Mouse (Mus musculus): ENCODE measurements around the gene Tuba3a. TPM values are rescaled to one million over a fixed set of nuclear protein-coding genes. Genes with fewer than 3 reads are reported as not detected.

Gene Tuba3a
- 1 to 10 TPM in 1 of 2 experiments, under 1 TPM in 1; 0.61 to 2.1 TPM for polyA plus RNA-seq (2017; shearing (Covaris generic))

DNA sequence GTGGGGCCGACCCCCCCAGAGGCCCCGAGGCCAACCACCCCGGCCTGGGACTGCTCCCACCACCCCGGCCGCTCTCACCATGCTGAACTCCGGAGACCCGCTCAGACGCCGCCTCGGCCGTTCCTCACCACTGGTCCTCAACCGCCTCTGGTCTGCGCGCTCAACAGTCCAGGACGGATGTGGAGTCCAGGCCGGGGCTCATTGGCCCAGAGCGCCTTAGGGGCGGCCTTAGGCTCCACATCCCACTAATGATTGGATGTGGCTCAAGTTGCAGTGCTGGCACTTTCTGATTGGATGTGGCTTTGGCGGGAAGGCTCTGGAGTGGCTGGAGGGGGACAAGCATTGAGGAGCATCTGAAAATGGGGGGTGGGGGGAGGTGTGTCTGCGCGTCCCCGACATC is at the start of gene Tuba3a:
TSS of gene Tuba3a (minus strand) at position 153 of the 400 bp plus-strand sequence.

DNA sequence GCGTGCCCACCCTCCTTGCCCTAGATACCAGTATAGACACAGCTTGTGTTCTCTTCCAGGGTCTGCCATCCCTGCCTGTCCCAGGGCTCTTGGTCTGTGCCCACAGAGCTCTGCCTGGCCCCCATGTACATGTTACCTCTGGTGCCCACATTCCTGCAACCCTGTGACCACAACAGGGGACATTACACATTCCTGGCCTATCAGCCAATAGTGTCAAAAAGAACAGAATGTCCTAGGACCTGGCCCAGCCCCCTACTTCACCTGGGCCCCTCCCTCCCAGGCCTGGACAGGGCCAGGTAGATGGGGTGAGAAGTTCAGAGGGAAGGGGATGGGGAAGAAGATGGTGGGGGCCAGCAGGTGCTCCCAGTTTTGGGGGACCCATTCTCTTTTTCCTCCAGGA is 34.5 kb upstream of the Tuba3a start, which contains the start of gene Scnn1a:
TSS of gene Scnn1a (plus strand) at position 337 of the 400 bp plus-strand sequence.

DNA sequence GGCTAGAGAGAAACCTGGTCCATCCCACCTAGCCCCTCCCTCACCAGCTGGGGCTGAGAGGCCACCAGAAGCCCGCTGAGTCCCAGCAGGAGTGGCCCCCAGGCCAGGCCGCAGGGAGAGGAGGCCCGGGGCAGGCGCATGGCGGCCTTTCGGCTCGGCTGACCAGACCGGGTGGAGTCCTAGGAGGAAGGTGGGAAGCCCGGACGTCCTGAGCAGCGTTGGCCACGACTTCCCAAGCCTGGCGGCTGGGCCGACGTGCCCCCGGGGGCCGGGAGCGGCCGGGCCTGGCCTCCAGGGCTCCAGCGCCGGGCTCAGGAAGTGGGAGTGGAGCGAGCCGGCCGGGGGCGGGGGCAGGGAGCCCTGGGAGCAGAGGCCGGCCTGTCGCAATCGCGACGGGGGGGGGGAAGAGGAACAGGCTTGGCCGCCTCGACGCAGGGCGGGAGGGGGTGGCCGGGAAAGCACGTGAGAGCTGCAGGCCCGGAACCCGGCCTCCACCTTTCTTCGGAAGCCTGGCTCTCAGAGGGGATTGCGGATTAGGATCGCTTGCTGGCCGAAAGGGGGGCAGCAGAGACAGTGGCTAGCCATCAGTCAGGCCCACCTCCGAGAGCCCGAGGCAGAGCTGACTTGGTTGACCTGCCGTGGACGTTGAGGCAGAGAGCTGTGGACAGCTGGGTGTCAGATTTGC is 27.8 kb upstream of the Tuba3a start, which contains the start of gene Ltbr:
TSS of gene Ltbr (minus strand) at position 340 of the 685 bp plus-strand sequence.

DNA sequence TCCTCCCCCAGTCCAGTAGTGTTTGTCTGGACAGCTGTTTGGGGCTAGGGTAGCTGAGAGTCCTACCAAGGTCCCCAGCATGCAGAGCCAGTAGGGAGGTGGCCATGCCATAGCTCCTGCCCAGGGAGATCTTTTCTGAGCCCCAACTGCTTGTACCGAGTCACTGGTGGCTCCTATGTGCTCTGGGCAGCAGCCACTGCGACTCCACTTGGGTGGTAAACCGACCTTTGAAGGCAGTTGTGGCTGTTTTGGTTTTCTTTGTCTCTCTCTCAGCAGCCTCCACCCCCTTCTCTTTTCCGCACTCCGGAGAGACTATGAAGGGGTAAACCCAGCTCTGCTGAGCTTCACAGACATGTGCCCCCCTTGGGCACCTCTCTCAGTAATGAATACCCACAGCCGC is 49.1 kb downstream of the Tuba3a start, which contains the start of gene Cd27:
TSS of gene Cd27 (minus strand) at position 229 of the 400 bp plus-strand sequence.

DNA sequence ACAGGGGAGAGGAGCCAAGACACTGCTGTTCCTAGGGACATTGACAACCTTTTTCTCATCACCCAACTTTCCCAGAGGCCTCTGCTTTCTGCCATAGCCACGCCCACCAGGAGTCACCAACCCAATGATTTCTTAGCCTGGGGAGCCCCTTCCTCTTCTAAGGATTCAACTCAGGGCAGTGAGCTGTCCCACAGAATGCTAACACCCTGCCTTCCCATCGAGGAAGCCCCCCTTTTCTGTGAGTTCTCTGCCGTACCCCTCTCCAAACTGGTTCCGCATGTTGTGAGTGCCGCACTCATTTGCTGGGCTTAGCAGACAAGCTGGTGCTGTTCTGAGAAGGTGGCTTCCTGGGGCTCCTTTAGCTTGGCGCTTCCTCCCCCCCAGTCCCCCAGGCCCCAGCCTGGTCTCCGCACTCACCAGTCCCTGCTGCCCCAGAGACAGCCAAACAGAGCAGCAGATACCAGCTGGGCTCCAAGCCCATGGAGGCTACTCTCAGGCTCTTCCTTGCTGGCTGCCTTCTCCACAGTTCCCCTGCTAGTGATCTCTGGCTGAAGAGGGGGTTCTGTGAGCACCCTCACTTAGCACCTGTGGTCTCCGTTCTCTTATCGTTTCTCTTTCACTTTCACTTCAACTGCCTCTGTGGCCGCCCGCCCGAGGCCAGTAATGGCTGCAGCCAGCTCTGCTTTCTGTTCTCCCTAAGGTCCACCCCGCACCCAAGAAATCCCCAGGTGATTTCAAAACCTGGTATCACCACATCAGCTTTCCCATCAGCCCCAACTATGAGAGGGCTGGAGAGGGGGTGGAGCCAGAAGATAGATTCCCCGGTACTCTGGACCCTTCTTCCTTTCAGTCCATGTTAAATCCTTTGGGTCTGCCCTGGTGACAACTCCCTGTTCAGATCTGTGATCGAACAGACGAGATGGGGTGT is 54.5 kb downstream of the Tuba3a start, which contains the start of gene Tapbpl:
TSS of gene Tapbpl (minus strand) at position 744 of the 928 bp plus-strand sequence.

Other genes with a start within 250 kb of the Tuba3a start
- gene Ing4, start 246.3 kb downstream of the Tuba3a start, polyA plus RNA-seq (2017; shearing (Covaris generic)), result 10 to 100 TPM; 85.4 to 87.6 TPM
- gene Acrbp, start 236.4 kb downstream of the Tuba3a start, polyA plus RNA-seq (2017; shearing (Covaris generic)), result 10 to 100 TPM; 20.3 to 33.0 TPM
- 10 to 100 TPM; 19.2 to 25.7 TPM for gene Lpar5, start 218.1 kb downstream of the Tuba3a start, polyA plus RNA-seq (2017; shearing (Covaris generic))
- gene Chd4, start 190.1 kb downstream of the Tuba3a start, polyA plus RNA-seq (2017; shearing (Covaris generic)), result 10 to 100 TPM; 50.7 to 54.2 TPM
- 10 to 100 TPM; 44.4 to 53.1 TPM for gene Nop2, start 154.1 kb downstream of the Tuba3a start, polyA plus RNA-seq (2017; shearing (Covaris generic))
- 10 to 100 TPM; 30.3 to 30.4 TPM for gene Iffo1, start 140.8 kb downstream of the Tuba3a start, polyA plus RNA-seq (2017; shearing (Covaris generic))
- gene Gapdh, start 119.6 kb downstream of the Tuba3a start, polyA plus RNA-seq (2017; shearing (Covaris generic)), result 100 to 1,000 TPM; 230 to 258 TPM
- 10 to 100 TPM; 22.3 to 23.4 TPM for gene Ncapd2, start 94.3 kb downstream of the Tuba3a start, polyA plus RNA-seq (2017; shearing (Covaris generic))
- 10 to 100 TPM; 77.6 to 84.4 TPM for gene Mrpl51, start 94.2 kb downstream of the Tuba3a start, polyA plus RNA-seq (2017; shearing (Covaris generic))
- gene Vamp1, start 70.5 kb downstream of the Tuba3a start, polyA plus RNA-seq (2017; shearing (Covaris generic)), result 10 to 100 TPM; 43.8 TPM
- gene Tapbpl, start 54.2 kb downstream of the Tuba3a start, polyA plus RNA-seq (2017; shearing (Covaris generic)), result 100 to 1,000 TPM in 1 of 2 experiments, 10 to 100 TPM in 1; 98.8 to 118 TPM
- 100 to 1,000 TPM; 493 to 591 TPM for gene Cd27, start 49.0 kb downstream of the Tuba3a start, polyA plus RNA-seq (2017; shearing (Covaris generic))
- gene Ltbr, start 27.8 kb upstream of the Tuba3a start, polyA plus RNA-seq (2017; shearing (Covaris generic)), result 1 to 10 TPM in 1 of 2 experiments, not detected in 1; 1.0 TPM
- gene Scnn1a, start 34.6 kb upstream of the Tuba3a start, polyA plus RNA-seq (2017; shearing (Covaris generic)), result under 1 TPM; 0.19 to 0.36 TPM
- gene Tnfrsf1a, start 63.3 kb upstream of the Tuba3a start, polyA plus RNA-seq (2017; shearing (Covaris generic)), result 10 to 100 TPM; 34.4 to 37.5 TPM
- gene Plekhg6, start 94.8 kb upstream of the Tuba3a start, polyA plus RNA-seq (2017; shearing (Covaris generic)), result under 1 TPM; 0.10 to 0.70 TPM
- gene Cd9, start 208.7 kb upstream of the Tuba3a start, polyA plus RNA-seq (2017; shearing (Covaris generic)), result 100 to 1,000 TPM; 108 to 205 TPM